Mouse (Mus musculus) urinary bladder, postnatal 10 days (tissue): ENCODE data around the gene Cyp2d12.
"Not testable (repeated sequence)": the region's sequence is repeated elsewhere in the genome, so short reads cannot be mapped to it uniquely, and the experiment has no call there.

ENCODE experiments used
- DNase-seq: peaks from one replicate; pipeline ENCODE4 v3.0.0; 2022; ENCODE audit warnings: low spot score

Cyp2d12 gene

DNA sequence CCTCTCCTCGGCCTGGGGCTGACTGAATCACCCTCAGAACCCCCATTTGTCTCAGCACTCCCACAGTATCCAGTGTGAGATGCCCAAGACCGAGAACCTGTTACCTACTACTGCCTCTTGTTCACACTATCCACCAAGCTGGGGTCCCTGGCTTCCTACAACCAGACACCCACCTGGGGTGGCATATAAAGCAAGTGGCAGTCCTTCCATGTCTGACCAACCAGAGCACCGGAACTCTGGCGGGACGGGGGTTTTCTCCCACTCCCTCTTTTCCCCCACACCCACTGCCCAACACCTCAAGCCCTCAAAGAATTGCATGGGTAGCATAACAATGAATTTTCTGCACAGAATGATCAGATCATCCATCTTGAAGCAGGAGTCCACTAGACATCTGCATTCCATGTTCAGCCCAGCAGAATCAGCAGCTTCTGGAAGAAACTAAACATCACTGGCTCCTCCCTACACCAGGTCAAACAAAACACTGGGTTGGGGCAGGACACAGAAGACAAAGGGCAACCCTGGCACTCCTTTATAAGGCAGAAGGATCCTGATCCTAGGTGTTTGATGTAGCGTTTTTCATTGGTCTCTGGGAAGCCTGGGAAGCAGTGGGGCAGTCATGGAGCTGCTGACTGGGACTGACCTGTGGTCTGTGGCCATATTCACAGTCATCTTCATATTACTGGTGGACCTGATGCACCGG is at the start of gene Cyp2d12:
Gene Cyp2d12, plus strand, starts transcription at position 542 of the 700 bp plus-strand sequence.
- no peak for DNase-seq

GRCm38 (mm10) chr15:82506971-82507370 is 47.9 kb upstream of the Cyp2d12 start:
- DNase-seq: no peak

GRCm38 (mm10) chr15:82507740-82508139 is 47.1 kb upstream of the Cyp2d12 start:
- not testable (repeated sequence) for DNase-seq

DNA sequence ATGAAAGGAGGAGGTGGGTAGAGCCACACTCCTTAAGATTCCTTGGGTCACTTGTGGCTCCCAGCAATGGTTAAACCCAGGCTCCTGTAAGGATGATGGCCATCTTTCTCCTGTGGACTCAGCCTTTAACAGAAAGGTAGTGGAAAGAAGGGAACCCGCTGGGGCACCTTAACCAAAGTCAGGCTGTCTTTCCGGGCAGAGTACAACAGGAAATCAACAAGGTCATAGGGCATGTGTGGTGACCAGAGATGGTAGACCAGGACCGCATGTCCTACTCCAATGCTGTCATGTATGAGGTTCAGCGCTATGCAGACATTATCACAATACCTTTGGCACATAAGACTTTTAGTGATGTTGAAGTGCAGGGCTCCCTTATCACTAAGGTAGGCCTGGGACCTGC is 45.4 kb upstream of the Cyp2d12 start:
- not testable (repeated sequence) for DNase-seq

GRCm38 (mm10) chr15:82510500-82510899 is 44.4 kb upstream of the Cyp2d12 start:
- not testable (repeated sequence) for DNase-seq

DNA sequence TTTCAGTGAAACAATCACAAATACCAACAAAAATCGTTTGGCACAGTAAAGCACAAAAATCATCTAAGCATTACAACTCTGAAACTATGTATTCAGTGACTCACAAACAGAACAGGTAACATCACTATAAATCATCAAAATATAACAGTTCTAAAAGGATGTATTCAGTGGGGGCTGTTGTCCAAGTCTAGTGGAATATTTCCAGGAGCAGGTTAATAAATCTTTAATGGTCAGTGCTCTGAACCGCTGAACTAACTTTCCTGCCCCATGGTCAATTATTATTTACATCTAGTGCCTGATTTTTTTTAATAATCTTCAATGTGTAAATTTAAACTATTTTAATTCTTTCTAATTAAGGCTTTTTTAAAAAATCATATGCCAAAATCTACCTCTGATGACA is 42.8 kb upstream of the Cyp2d12 start:
- DNase-seq: not testable (repeated sequence)

- not testable (repeated sequence) for DNase-seq
These were observed 38.7 kb upstream of the Cyp2d12 start for GRCm38 (mm10) chr15:82516174-82516573.

GRCm38 (mm10) chr15:82527371-82527770 is 27.5 kb upstream of the Cyp2d12 start:
- DNase-seq: not testable (repeated sequence)

GRCm38 (mm10) chr15:82532721-82533120 is 22.2 kb upstream of the Cyp2d12 start:
- DNase-seq: not testable (repeated sequence)

DNA sequence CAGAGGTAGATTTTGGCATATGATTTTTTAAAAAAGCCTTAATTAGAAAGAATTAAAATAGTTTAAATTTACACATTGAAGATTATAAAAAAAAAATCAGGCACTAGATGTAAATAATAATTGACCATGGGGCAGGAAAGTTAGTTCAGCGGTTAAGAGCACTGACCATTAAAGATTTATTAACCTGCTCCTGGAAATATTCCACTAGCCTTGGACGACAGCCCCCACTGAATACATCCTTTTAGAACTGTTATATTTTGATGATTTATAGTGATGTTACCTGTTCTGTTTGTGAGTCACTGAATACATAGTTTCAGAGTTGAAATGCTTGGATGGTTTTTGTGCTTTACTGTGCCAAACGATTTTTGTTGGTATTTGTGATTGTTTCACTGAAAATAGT is 11.9 kb upstream of the Cyp2d12 start:
- not testable (repeated sequence) for DNase-seq

DNA sequence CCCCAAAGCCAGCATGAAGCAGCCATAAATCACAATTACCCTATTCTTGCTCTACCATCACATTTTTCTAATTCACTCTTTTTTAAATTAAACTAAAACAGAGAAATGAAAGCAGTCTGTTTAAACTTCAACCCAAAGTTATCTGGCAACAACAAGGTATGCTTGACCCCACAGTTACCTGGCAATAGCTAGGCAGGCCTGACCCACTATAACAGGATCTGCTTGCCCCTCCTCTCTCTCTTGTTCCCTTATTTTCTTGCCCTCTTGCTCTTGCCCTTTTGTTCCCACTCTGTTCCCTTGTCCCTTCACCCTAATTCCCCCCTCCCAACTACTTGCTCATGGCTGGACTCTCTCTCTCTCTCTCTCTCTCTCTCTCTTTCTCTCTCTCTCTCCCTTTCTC is 10.3 kb upstream of the Cyp2d12 start:
- DNase-seq: not testable (repeated sequence)

- not testable (repeated sequence) for DNase-seq
These were observed 7.1 kb upstream of the Cyp2d12 start for GRCm38 (mm10) chr15:82547753-82548152.

GRCm38 (mm10) chr15:82553211-82553610 is 1.7 kb upstream of the Cyp2d12 start:
- not testable (repeated sequence) for DNase-seq

- no peak for DNase-seq
These were observed 18.0 kb downstream of the Cyp2d12 start for GRCm38 (mm10) chr15:82572856-82573255.

GRCm38 (mm10) chr15:82579071-82579470 is 24.2 kb downstream of the Cyp2d12 start:
- DNase-seq: no peak

GRCm38 (mm10) chr15:82582621-82583020 is 27.7 kb downstream of the Cyp2d12 start:
- no peak for DNase-seq
